Comparison of ENCODE assay signal across 9 mouse cellular contexts in genomic region chr3:54815292-54815691, GRCm38 (mm10). TPM values are rescaled to one million over a fixed set of nuclear protein-coding genes. Genes with fewer than 3 reads are reported as not detected.
A peak's percentile ranks its signal among the peaks of the same experiment; 100 is the strongest.
DNase-seq lines count a peak whose midpoint lies in the region; ATAC-seq and TF ChIP-seq lines count a peak whose summit lies in the region.
"Had no signal": no experiment of that assay in that cellular context is flagged by ENCODE, and none has a peak within 500 bp of the region (broad histone marks: within the 10 kb centered on the region; RNA-seq: fewer than 3 reads in every experiment).

No protein-coding gene starts in this region.

- no peak overlapping the region for H3K27ac ChIP-seq in liver, embryonic 12.5 days
- H3K27ac ChIP-seq in bone marrow, adult 2 months (ENCODE audit: control insufficient read depth, insufficient read depth, low read depth, low read length, poor library complexity): no peak overlapping the region
- H3K27ac ChIP-seq in lung, embryonic 14.5 days (ENCODE audit: low read depth): no peak overlapping the region
- H3K27ac ChIP-seq: limb, embryonic 15.5 days had no signal

- ATAC-seq in liver, embryonic 12.5 days: no peak
- peak; percentile 58; the same call in 1 of the 2 replicates for ATAC-seq in lung, embryonic 14.5 days (ENCODE audit: insufficient read depth)

- peak; percentile 53 for DNase-seq in adrenal gland, postnatal 10 days
- no peak for DNase-seq in adrenal gland, adult 2 months
- DNase-seq in liver: peak; percentile 54
- DNase-seq in heart, postnatal 10 days: peak; percentile 35 to 58
- DNase-seq in lung, embryonic 14.5 days: peak; percentile 84
- DNase-seq in splenic B cell, adult 2 months (ENCODE audit: low read depth, low spot score): peak; percentile 66

- no peaks in the 10 kb centered on the region; the same call in 1 of the 2 replicates for H3K27me3 ChIP-seq in liver, embryonic 12.5 days (replicated peaks)
- no peaks in the 10 kb centered on the region for H3K27me3 ChIP-seq in lung, embryonic 14.5 days (ENCODE audit: insufficient read depth, low read length)
- H3K27me3 ChIP-seq in splenic B cell, adult 2 months (ENCODE audit: control insufficient read depth, insufficient read depth, low read length, poor library complexity, severe bottlenecking): no peaks in the 10 kb centered on the region
- H3K27me3 ChIP-seq: limb, embryonic 15.5 days had no signal

- H3K4me1 ChIP-seq in liver, embryonic 12.5 days: no peaks in the 10 kb centered on the region
- no peaks in the 10 kb centered on the region; the same call in 1 of the 2 replicates for H3K4me1 ChIP-seq in bone marrow, adult 2 months (ENCODE audit: control insufficient read depth, insufficient read depth, low read length)
- H3K4me1 ChIP-seq in lung, embryonic 14.5 days (ENCODE audit: insufficient read depth): no peaks in the 10 kb centered on the region
- H3K4me1 ChIP-seq: limb, embryonic 15.5 days had no signal

- H3K9me3 ChIP-seq in liver, embryonic 12.5 days (replicated peaks): no peaks in the 10 kb centered on the region
- H3K9me3 ChIP-seq in lung, embryonic 14.5 days (ENCODE audit: low read depth, low read length): no peaks in the 10 kb centered on the region
- H3K9me3 ChIP-seq: limb, embryonic 15.5 days had no signal

- no peak overlapping the region for H3K4me3 ChIP-seq in liver, embryonic 12.5 days
- no peak overlapping the region for H3K4me3 ChIP-seq in bone marrow, adult 2 months (replicated peaks; ENCODE audit: control insufficient read depth, low read depth, low read length)
- H3K4me3 ChIP-seq in lung, embryonic 14.5 days (ENCODE audit: low read depth, low read length): no peak overlapping the region
- H3K4me3 ChIP-seq: limb, embryonic 15.5 days had no signal

- TF ChIP-seq POLR2A in bone marrow, adult 2 months (IDR thresholded peaks at IDR 0.05; ENCODE audit: borderline replicate concordance, control insufficient read depth, low read depth, low read length): no peak

- peak; percentile 72 for TF ChIP-seq CTCF in bone marrow, adult 2 months (IDR thresholded peaks at IDR 0.05; ENCODE audit: control insufficient read depth, insufficient read depth, low read length)
- TF ChIP-seq CTCF in lung, embryonic 14.5 days (IDR thresholded peaks at IDR 0.05; ENCODE audit: low read depth): peak; percentile 84

- no peak overlapping the region for H3K9ac ChIP-seq in liver, embryonic 12.5 days
- no peak overlapping the region for H3K9ac ChIP-seq in lung, embryonic 14.5 days
- H3K9ac ChIP-seq: limb, embryonic 15.5 days had no signal

- WGBS in liver, embryonic 12.5 days (ENCODE audit: insufficient replicate concordance): 21% methylated on average over 3 of the region's 3 CpGs
- 8% methylated on average over 3 of the region's 3 CpGs for WGBS in bone marrow, adult 2 months
- 12% methylated on average over 3 of the region's 3 CpGs for WGBS in lung, embryonic 14.5 days

- no peak overlapping the region for H3K4me2 ChIP-seq in liver, embryonic 12.5 days
- no peak overlapping the region for H3K4me2 ChIP-seq in lung, embryonic 14.5 days
- H3K4me2 ChIP-seq: limb, embryonic 15.5 days had no signal

- intact Hi-C loops in heart, postnatal 10 days (cut with DNase I): loop anchor here (1.0 to 10.0 kb wide), 3 partner anchors 249 to 540 kb away; no protein-coding TSS in a partner anchor

- H3K36me3 ChIP-seq in liver, embryonic 12.5 days: no peaks in the 10 kb centered on the region
- H3K36me3 ChIP-seq in lung, embryonic 14.5 days (ENCODE audit: insufficient read depth): no peaks in the 10 kb centered on the region
- H3K36me3 ChIP-seq in splenic B cell, adult 2 months (ENCODE audit: control insufficient read depth, insufficient read depth, low read length, poor library complexity, severe bottlenecking): no peaks in the 10 kb centered on the region
- H3K36me3 ChIP-seq: limb, embryonic 15.5 days had no signal

RNA-seq across cellular contexts. Expression of gene Rfxap, which starts 7.7 kb away (rescaled TPM):
- 10 to 100 TPM; 25.7 to 28.6 TPM for total RNA-seq in adrenal gland, postnatal 10 days (2021)
- total RNA-seq in adrenal gland, adult 2 months (2021): 10 to 100 TPM; 29.8 to 30.0 TPM
- 16.4 and 16.7 TPM in 2 replicates for polyA plus RNA-seq in adrenal gland, adult 2 months (2012; rRNA removed)
- polyA plus RNA-seq in liver, embryonic 12.5 days (2016; fragmentation: Nextera tagmentation; extraction: Ambion mirVana): 38.7 and 39.3 TPM in 2 replicates
- 14.7 and 30.1 TPM in 2 replicates for polyA plus RNA-seq in bone marrow, adult 2 months (2011; ENCODE audit: insufficient read depth, insufficient read length, low replicate concordance, missing spikeins)
- 10 to 100 TPM; 27.5 to 34.8 TPM for total RNA-seq in heart, postnatal 10 days (2021)
- polyA plus RNA-seq in lung, embryonic 14.5 days (2014; fragmentation: Nextera tagmentation; extraction: Ambion mirVana): 34.4 and 35.6 TPM in 2 replicates

RNA-seq across cellular contexts. Expression of gene Smad9, which starts 59.9 kb away (rescaled TPM):
- 10 to 100 TPM in 1 of 2 experiments, 1 to 10 TPM in 1; 7.1 to 10.2 TPM for total RNA-seq in adrenal gland, postnatal 10 days (2021)
- 10 to 100 TPM; 14.4 to 15.7 TPM for total RNA-seq in adrenal gland, adult 2 months (2021)
- 13.2 and 23.2 TPM in 2 replicates for polyA plus RNA-seq in adrenal gland, adult 2 months (2012; rRNA removed)
- polyA plus RNA-seq in liver, embryonic 12.5 days (2016; fragmentation: Nextera tagmentation; extraction: Ambion mirVana): 0.18 and 0.19 TPM in 2 replicates
- polyA plus RNA-seq in bone marrow, adult 2 months (2011; ENCODE audit: insufficient read depth, insufficient read length, low replicate concordance, missing spikeins): not detected in 2 replicates
- 1 to 10 TPM; 1.3 to 2.0 TPM for total RNA-seq in heart, postnatal 10 days (2021)
- polyA plus RNA-seq in lung, embryonic 14.5 days (2014; fragmentation: Nextera tagmentation; extraction: Ambion mirVana): 2.4 and 2.9 TPM in 2 replicates
